Mouse (Mus musculus): ENCODE data around the gene Nhlrc3. TPM values are rescaled to one million over a fixed set of nuclear protein-coding genes. Genes with fewer than 3 reads are reported as not detected.

Gene Nhlrc3
- total RNA-seq, 1 experiment from 2014 or later: 10.3 TPM

- ATAC-seq (replicated peaks in 1 of 2; ENCODE audit: insufficient read depth in 1 of 2, low FRiP score in 2 of 2, low TSS enrichment in 1 of 2, low read depth in 1 of 2, poor library complexity in 2 of 2, severe bottlenecking in 2 of 2): 0 out of 4 replicates have a peak, but pooled peaks have one; percentile 13
Measured at GRCm38 (mm10) chr3:53463765-53464114, 608 bp upstream of the Nhlrc3 start.

DNA sequence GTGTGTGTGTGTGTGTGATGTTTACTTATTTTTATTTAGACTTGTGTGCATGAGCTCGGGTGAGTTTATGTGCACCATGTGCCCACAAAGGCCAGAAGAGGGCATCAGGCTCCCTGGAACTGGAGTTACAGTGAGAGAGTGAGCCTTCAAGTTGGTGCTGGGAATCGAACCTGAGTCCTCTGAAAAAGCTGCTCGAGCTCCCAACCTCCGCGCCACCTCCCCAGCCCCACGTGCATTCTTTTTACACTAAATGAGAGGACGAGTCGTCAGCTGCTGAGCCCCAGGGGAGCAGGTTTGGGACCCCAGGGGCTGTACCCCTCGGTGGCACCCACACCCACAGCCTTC, 459 bp downstream of the Nhlrc3 start:
- ATAC-seq (replicated peaks in 1 of 2; ENCODE audit: insufficient read depth in 1 of 2, low FRiP score in 2 of 2, low TSS enrichment in 1 of 2, low read depth in 1 of 2, poor library complexity in 2 of 2, severe bottlenecking in 2 of 2): no peak; a peak in 1 of 4 replicates

DNA sequence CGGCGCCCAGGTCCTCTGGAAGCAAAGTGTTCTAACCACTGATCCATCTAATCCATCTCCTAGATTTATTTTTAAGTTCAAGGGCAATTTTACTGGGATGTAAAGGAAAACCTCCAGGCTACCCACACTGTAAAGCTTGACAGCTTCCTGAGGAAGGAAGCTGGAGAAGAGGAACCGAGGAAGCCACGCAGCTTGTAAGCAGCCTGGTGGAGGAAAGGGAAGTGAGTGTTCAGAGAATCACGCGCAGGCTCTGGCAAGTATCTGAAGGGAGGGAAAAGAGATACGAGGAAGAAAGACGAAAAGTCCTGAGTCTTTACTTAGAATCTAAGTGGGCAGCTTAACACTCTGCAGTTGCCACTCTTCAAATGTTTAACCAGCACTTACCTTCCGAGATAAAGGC, 3.0 kb downstream of the Nhlrc3 start:
- ATAC-seq (replicated peaks in 1 of 2; ENCODE audit: insufficient read depth in 1 of 2, low FRiP score in 2 of 2, low TSS enrichment in 1 of 2, low read depth in 1 of 2, poor library complexity in 2 of 2, severe bottlenecking in 2 of 2): no peak

DNA sequence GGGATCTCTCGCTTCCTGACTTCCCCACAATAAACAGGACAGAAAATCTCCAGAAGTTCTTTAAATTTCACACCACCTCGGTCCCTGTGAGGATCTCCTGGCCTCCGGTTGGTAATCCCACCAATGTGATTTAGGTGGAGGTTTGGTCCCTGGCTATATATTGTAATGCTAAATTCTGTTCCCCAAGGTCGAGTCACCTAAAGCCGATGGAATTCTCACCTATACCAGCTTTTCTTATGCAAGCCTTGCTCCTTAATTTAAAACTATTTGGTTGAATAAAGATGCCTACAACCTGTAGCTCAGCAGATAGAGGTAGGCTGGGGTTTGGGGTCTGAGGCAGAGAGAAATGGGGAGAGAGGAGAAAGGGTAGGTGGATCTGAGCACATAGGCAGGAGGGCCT, 5.4 kb downstream of the Nhlrc3 start:
- no peak for ATAC-seq (replicated peaks in 1 of 2; ENCODE audit: insufficient read depth in 1 of 2, low FRiP score in 2 of 2, low TSS enrichment in 1 of 2, low read depth in 1 of 2, poor library complexity in 2 of 2, severe bottlenecking in 2 of 2)

DNA sequence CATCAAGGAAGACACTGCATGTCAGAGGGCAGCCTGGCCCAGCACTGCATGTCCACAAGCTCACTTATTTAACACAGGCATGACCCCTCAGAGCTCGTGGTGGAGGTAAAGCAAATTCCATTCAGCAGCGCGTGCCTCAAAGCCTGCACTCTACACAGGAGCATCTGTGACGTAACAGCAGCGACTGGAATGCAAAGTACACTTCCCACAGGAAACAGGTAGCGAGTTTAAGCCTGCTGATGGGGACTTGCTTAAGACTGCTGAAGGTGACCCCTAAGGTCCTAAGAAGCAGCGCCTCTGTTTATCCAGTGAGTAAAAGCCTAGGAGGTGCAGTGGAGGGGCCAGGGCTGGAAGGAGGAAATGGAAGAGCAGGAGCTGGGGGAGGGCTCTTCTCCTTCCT, 8.1 kb downstream of the Nhlrc3 start:
- no peak for ATAC-seq (replicated peaks in 1 of 2; ENCODE audit: insufficient read depth in 1 of 2, low FRiP score in 2 of 2, low TSS enrichment in 1 of 2, low read depth in 1 of 2, poor library complexity in 2 of 2, severe bottlenecking in 2 of 2)

DNA sequence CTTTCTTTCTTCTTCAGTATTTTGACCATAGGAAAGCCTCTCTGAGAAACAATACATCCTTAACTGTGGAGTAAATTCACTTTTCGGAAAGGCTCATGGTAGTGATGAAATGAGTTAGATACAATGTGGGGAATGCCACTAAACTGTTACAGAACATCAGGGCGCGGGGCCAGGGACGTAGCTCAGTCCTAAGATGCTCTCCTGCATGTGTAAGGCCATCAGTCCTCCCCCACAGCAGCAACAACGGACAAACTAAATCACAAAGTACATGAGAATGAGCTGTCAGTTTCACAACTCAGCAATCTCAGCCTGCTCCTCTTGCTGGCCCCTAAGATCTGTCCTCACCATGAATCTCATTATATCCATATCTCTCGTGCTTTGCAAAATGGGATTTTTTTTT, 8.6 kb downstream of the Nhlrc3 start:
- ATAC-seq (replicated peaks in 1 of 2; ENCODE audit: insufficient read depth in 1 of 2, low FRiP score in 2 of 2, low TSS enrichment in 1 of 2, low read depth in 1 of 2, poor library complexity in 2 of 2, severe bottlenecking in 2 of 2): no peak

- ATAC-seq (replicated peaks in 1 of 2; ENCODE audit: insufficient read depth in 1 of 2, low FRiP score in 2 of 2, low TSS enrichment in 1 of 2, low read depth in 1 of 2, poor library complexity in 2 of 2, severe bottlenecking in 2 of 2): no peak
Measured at GRCm38 (mm10) chr3:53454005-53454404, 9.1 kb downstream of the Nhlrc3 start.

GRCm38 (mm10) chr3:53453346-53453745, 9.8 kb downstream of the Nhlrc3 start:
- no peak for ATAC-seq (replicated peaks in 1 of 2; ENCODE audit: insufficient read depth in 1 of 2, low FRiP score in 2 of 2, low TSS enrichment in 1 of 2, low read depth in 1 of 2, poor library complexity in 2 of 2, severe bottlenecking in 2 of 2)

DNA sequence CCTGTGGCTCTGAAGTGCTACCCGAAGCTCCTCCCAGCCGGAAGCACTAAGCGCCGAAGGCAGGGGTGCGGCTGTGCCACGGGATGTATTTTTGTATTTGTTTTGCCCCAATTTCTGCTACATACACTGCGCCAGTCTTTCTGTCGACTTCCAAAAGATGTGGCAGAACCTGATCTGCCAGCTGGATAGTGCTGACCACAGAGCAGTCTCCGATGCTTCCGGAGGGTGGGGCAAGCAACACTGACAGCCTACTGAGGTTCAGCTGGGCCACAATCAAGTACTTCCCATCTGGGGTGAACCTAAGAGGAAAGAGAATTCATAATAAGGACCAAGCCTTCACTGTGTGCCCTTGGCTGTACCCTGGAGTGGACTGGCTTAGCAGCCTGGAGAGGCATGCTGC, 10.8 kb downstream of the Nhlrc3 start:
- ATAC-seq (replicated peaks in 1 of 2; ENCODE audit: insufficient read depth in 1 of 2, low FRiP score in 2 of 2, low TSS enrichment in 1 of 2, low read depth in 1 of 2, poor library complexity in 2 of 2, severe bottlenecking in 2 of 2): no peak

- ATAC-seq (replicated peaks in 1 of 2; ENCODE audit: insufficient read depth in 1 of 2, low FRiP score in 2 of 2, low TSS enrichment in 1 of 2, low read depth in 1 of 2, poor library complexity in 2 of 2, severe bottlenecking in 2 of 2): no peak
Measured at GRCm38 (mm10) chr3:53450666-53451065, 12.5 kb downstream of the Nhlrc3 start.

GRCm38 (mm10) chr3:53448208-53448607, 14.9 kb downstream of the Nhlrc3 start:
- peak; percentile 88 to 89 for ATAC-seq (replicated peaks in 1 of 2; ENCODE audit: insufficient read depth in 1 of 2, low FRiP score in 2 of 2, low TSS enrichment in 1 of 2, low read depth in 1 of 2, poor library complexity in 2 of 2, severe bottlenecking in 2 of 2)

DNA sequence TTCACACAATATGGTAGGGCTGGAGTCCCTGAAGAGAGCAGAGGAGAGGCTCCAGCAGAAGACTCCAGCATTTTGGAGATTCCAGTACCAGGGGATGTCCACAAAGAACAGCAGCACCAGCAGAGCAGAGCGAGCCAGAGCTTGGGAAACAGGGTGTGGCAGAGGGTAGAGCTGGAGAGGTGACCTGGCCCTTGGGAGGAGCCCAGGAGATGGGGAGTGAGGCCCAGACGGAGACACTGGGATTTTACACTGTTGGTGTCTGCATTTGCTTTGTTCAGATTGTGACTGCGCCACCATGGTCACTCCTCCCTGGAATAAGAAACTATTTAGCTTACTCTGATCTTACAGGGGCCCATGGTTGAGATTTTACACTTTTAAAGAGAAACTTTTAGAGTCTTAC, 16.3 kb downstream of the Nhlrc3 start:
- no peak for ATAC-seq (replicated peaks in 1 of 2; ENCODE audit: insufficient read depth in 1 of 2, low FRiP score in 2 of 2, low TSS enrichment in 1 of 2, low read depth in 1 of 2, poor library complexity in 2 of 2, severe bottlenecking in 2 of 2)

DNA sequence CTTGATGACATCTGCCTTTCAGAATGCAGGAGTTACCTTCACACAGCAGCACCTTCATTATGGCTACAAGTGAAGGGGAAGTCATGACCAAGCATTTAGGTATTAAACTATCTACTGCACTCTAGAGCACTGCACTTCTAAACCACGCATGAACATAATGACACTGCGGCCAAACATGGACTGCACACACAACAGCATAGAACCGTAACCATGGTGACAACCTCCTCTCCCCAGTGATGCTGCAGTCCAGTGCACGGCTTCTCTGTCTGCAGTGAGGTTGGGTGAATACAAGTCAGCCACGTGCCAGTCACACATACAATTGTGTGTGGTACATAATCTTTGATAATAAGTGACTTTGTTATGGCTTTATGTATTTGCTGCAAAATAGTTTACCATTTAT, 17.6 kb downstream of the Nhlrc3 start:
- ATAC-seq (replicated peaks in 1 of 2; ENCODE audit: insufficient read depth in 1 of 2, low FRiP score in 2 of 2, low TSS enrichment in 1 of 2, low read depth in 1 of 2, poor library complexity in 2 of 2, severe bottlenecking in 2 of 2): no peak

GRCm38 (mm10) chr3:53436550-53436949, 26.6 kb downstream of the Nhlrc3 start:
- 0 out of 4 replicates have a peak, but pooled peaks have one; percentile 12 to 51 for ATAC-seq (replicated peaks in 1 of 2; ENCODE audit: insufficient read depth in 1 of 2, low FRiP score in 2 of 2, low TSS enrichment in 1 of 2, low read depth in 1 of 2, poor library complexity in 2 of 2, severe bottlenecking in 2 of 2)

- no peak for ATAC-seq (replicated peaks in 1 of 2; ENCODE audit: insufficient read depth in 1 of 2, low FRiP score in 2 of 2, low TSS enrichment in 1 of 2, low read depth in 1 of 2, poor library complexity in 2 of 2, severe bottlenecking in 2 of 2)
Measured at GRCm38 (mm10) chr3:53434610-53435009, 28.5 kb downstream of the Nhlrc3 start.

- no peak for ATAC-seq (replicated peaks in 1 of 2; ENCODE audit: insufficient read depth in 1 of 2, low FRiP score in 2 of 2, low TSS enrichment in 1 of 2, low read depth in 1 of 2, poor library complexity in 2 of 2, severe bottlenecking in 2 of 2)
Measured at GRCm38 (mm10) chr3:53423576-53423975, 39.6 kb downstream of the Nhlrc3 start.

- ATAC-seq (replicated peaks in 1 of 2; ENCODE audit: insufficient read depth in 1 of 2, low FRiP score in 2 of 2, low TSS enrichment in 1 of 2, low read depth in 1 of 2, poor library complexity in 2 of 2, severe bottlenecking in 2 of 2): no peak
Measured at GRCm38 (mm10) chr3:53422691-53423090, 40.4 kb downstream of the Nhlrc3 start.

DNA sequence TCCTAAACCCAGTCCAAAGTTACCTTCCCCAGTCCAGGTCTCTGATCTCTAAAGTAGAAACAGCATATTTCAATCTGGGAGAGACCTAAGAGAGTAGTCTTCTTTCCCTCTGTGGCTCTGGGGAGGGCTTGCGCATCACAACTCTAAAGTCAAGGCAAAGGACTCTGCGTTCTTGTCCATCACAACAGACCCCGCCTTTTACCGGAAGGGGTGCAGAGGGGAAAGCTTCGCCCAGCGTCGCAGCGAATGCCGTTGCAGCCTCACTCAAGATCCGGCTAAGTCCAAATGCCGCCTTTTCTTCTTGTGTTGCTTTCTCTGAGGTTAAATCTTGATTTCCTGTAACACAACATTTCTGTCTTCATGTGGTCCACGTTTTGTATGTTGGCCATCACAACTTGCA, 41.5 kb downstream of the Nhlrc3 start:
- ATAC-seq (replicated peaks in 1 of 2; ENCODE audit: insufficient read depth in 1 of 2, low FRiP score in 2 of 2, low TSS enrichment in 1 of 2, low read depth in 1 of 2, poor library complexity in 2 of 2, severe bottlenecking in 2 of 2): no peak

DNA sequence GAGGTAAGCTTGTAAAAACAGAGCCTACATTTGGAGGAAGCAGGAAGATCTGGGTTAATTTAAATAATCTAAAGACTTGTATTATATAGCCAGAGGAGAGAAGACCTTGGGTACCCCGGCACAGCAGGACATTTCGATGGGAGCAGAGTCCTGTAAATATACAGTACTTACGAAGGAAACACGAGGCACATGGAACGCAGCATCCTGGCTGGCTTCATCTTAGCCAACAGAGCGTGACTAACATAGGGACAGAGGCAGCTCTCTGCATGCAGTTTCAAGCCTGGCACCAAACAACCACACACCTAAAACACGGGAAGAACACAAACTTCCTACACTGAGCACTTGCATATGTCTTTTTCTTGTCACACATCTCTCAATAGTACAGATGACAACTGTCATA, 45.4 kb downstream of the Nhlrc3 start:
- ATAC-seq (replicated peaks in 1 of 2; ENCODE audit: insufficient read depth in 1 of 2, low FRiP score in 2 of 2, low TSS enrichment in 1 of 2, low read depth in 1 of 2, poor library complexity in 2 of 2, severe bottlenecking in 2 of 2): no peak

DNA sequence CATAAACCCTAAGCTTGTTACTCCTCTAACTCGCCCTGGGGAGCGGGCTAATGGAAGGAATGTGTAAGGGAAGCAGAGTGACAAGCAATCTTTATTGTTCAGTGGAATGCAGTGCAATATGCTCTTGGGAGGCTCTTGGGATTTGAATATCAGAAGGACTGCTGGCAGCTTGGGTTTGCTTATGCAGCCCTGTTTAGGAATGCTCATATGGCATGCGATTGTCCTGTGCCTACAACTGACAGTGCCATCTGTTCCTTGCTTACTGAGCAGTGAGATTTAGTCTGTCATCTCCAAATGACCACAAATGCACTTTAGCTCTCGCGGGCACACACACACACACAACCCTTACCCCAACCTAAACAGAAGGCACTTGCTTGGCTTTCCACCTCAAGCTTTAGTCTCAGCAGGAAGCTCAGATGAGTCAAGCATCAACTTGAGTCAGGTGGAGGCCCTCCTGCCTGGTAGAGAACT, 47.1 kb downstream of the Nhlrc3 start:
- no peak for ATAC-seq (replicated peaks in 1 of 2; ENCODE audit: insufficient read depth in 1 of 2, low FRiP score in 2 of 2, low TSS enrichment in 1 of 2, low read depth in 1 of 2, poor library complexity in 2 of 2, severe bottlenecking in 2 of 2)

Data from hematopoietic stem cell, adult 5-6 weeks (primary cell).